Mouse (Mus musculus) ES-E14 (cell line): ENCODE results near the gene Tmem247. TPM values are rescaled to one million over a fixed set of nuclear protein-coding genes. Genes with fewer than 3 reads are reported as not detected.

ENCODE experiments used
- DNase-seq: peaks from one replicate; pipeline ENCODE4 v3.0.0-alpha.2; 2013; ENCODE audit warnings: low read depth, low spot score
- H3K27ac ChIP-seq: 2 replicates; pipeline ENCODE4 v1.5.1; 2012; ENCODE audit warnings: low read depth, mild to moderate bottlenecking, low read length, moderate library complexity, mixed read lengths; ENCODE audit not compliant: poor library complexity, insufficient read depth, severe bottlenecking
- H3K36me3 ChIP-seq: 2 replicates; pipeline ENCODE4 v1.6.1; 2012; ENCODE audit warnings: mild to moderate bottlenecking, low read length, moderate library complexity, mixed read lengths; ENCODE audit not compliant: control insufficient read depth, poor library complexity, insufficient read depth, severe bottlenecking
- H3K4me1 ChIP-seq, 2 experiments: fragments of 150-350 bp in 1 of 2; sonication (generic) in 1 of 2; 2 replicates each; pipeline ENCODE4 v1.6.1; 2012; ENCODE audit warnings: low read length in 2 of 2, mild to moderate bottlenecking in 1 of 2, mixed read lengths in 1 of 2; ENCODE audit not compliant: control insufficient read depth in 2 of 2, insufficient read depth in 2 of 2, poor library complexity in 1 of 2
- H3K4me3 ChIP-seq, 2 experiments: fragments of 150-350 bp in 1 of 2; sonication (generic) in 1 of 2; 2 replicates each; pipeline ENCODE4 v1.5.1; 2012; ENCODE audit warnings: low read length in 2 of 2, low read depth in 1 of 2, mild to moderate bottlenecking in 1 of 2, mixed read lengths in 1 of 2; ENCODE audit not compliant: insufficient read depth in 1 of 2, poor library complexity in 1 of 2, severe bottlenecking in 1 of 2
- H3K9ac ChIP-seq: 2 replicates; pipeline ENCODE4 v1.6.1; 2012; ENCODE audit warnings: low read depth, mild to moderate bottlenecking, low read length, mixed read lengths; ENCODE audit not compliant: poor library complexity, insufficient read depth, severe bottlenecking
- H3K9me3 ChIP-seq: fragments of 150-350 bp; sonication (generic); 2 replicates; pipeline ENCODE4 v1.6.1; 2012; ENCODE audit warnings: low read depth, mild to moderate bottlenecking, low read length; ENCODE audit not compliant: control insufficient read depth, insufficient read depth
- CHD2 ChIP-seq: IDR thresholded peaks from 2 replicates; pipeline ENCODE4 v1.6.1; 2014; ENCODE audit warnings: mild to moderate bottlenecking, low read depth, low read length, inconsistent platforms
- HCFC1 ChIP-seq: IDR thresholded peaks from 2 replicates; pipeline ENCODE4 v1.6.1; 2012; ENCODE audit warnings: low read length, inconsistent platforms, borderline replicate concordance; ENCODE audit not compliant: insufficient read depth
- MAFK ChIP-seq: IDR thresholded peaks from 2 replicates; pipeline ENCODE4 v1.6.1; 2014; ENCODE audit warnings: mild to moderate bottlenecking, low read depth, low read length, inconsistent platforms; ENCODE audit not compliant: insufficient read depth
- ZC3H11A ChIP-seq: IDR thresholded peaks from 2 replicates; pipeline ENCODE4 v1.6.1; 2012; ENCODE audit warnings: low read depth, mild to moderate bottlenecking, inconsistent platforms, low read length, borderline replicate concordance
- ZNF384 ChIP-seq: IDR thresholded peaks from 2 replicates; pipeline ENCODE4 v1.6.1; 2012; ENCODE audit warnings: low read depth, low read length, inconsistent platforms
- in situ Hi-C, 2 experiments: fragments of 600-800 bp; cut with MboI; formaldehyde crosslinking; loops; one replicate each; pipeline ENCODE4 v1.15.1; 2025; ENCODE audit warnings: low sequenced_read_pairs in 2 of 2, inconsistent platforms in 1 of 2; ENCODE audit not compliant: unreplicated experiment in 2 of 2
- total RNA-seq: library from RNA; depleted of rRNA; stranded (reverse); fragments of 300-350 nt; gene quantifications from 2 replicates; pipeline ENCODE4 v1.2.3, GENCODE M21; 2012; rRNA removed

The Tmem247 gene
- total RNA-seq, 1 experiment = not detected

DNA sequence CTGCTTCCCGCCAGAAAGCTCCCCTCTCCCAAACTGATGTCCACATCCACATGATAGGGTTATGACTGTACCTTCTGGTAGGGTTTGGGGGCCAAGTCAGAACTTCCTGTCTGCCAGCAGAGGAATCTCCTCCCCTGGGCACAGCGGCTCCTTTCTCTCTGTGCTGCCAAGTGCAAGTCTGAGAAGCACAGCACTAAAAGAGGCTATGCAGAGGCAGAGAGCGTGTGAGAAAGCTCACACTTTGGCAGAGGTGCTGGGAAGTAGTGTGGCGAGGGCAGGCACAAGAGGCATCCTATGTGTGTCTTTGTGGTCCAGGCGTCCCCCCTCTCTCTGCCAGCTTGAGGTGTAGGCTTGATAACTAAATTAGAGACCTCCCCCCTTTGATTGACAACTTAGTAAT, 53.9 kb downstream of the Tmem247 start:
- Histone ChIP-seq H3K4me1 (peaks cover 0 to 2% of the 10 kb centered on the region in 2 experiments; a peak in 1 of 4 replicates), H3K27ac (no peak overlapping the region), H3K4me3 (no peak overlapping the region), H3K36me3 (peaks cover 8% of the 10 kb centered on the region; the same call in 1 of the 2 replicates), H3K9me3 (no peaks in the 10 kb centered on the region), H3K9ac (no peak overlapping the region)
- TF ChIP-seq ZC3H11A (no peak), ZNF384 (no peak), HCFC1 (no peak), MAFK (no peak), CHD2 (no peak)
- DNase-seq = no peak
- in situ Hi-C loops = no loop called here

- no peaks in the 10 kb centered on the region for H3K9me3 ChIP-seq
- no peak for TF ChIP-seq ZC3H11A
- no peak for TF ChIP-seq CHD2
- no peak for TF ChIP-seq ZNF384
- no peak for TF ChIP-seq MAFK
- no peak for TF ChIP-seq HCFC1
- no peak for DNase-seq
- H3K9ac ChIP-seq = no peak overlapping the region
- no peak overlapping the region for H3K4me3 ChIP-seq
- H3K36me3 ChIP-seq = peaks cover 8% of the 10 kb centered on the region; the same call in 1 of the 2 replicates
- H3K27ac ChIP-seq = no peak overlapping the region; the same call in 1 of the 2 replicates
- H3K4me1 ChIP-seq = peaks cover 0 to 7% of the 10 kb centered on the region in 2 experiments; a peak in 1 of 4 replicates
- in situ Hi-C loops = no loop called here
These were observed 54.7 kb downstream of the Tmem247 start for GRCm38 (mm10) chr17:86971860-86972259.

Other genes with a start within 250 kb of the Tmem247 start
- 9.5 and 9.6 TPM in 2 replicates for gene Epas1, start 163.6 kb upstream of the Tmem247 start, total RNA-seq
- gene Atp6v1e2, start 30.5 kb downstream of the Tmem247 start, total RNA-seq = not detected in 2 replicates
- gene Rhoq, start 45.7 kb downstream of the Tmem247 start, total RNA-seq = 5.9 and 7.6 TPM in 2 replicates
- 74.4 and 74.8 TPM in 2 replicates for gene Pigf, start 108.1 kb downstream of the Tmem247 start, total RNA-seq
- gene Cript, start 108.2 kb downstream of the Tmem247 start, total RNA-seq = 23.5 and 35.4 TPM in 2 replicates
- gene Socs5, start 190.3 kb downstream of the Tmem247 start, total RNA-seq = 4.0 and 7.4 TPM in 2 replicates